Mouse (Mus musculus) MEL (cell line): ENCODE data around the gene Itgb3bp. TPM values are rescaled to one million over a fixed set of nuclear protein-coding genes. Genes with fewer than 3 reads are reported as not detected.

Source experiments
- DNase-seq: peaks from one replicate; pipeline ENCODE4 v3.0.0; 2011; ENCODE audit warnings: low read depth, low spot score
- H3K27ac ChIP-seq: 2 replicates; pipeline ENCODE4 v1.5.1; 2012; ENCODE audit warnings: low read depth, mild to moderate bottlenecking, control low read depth, low read length, moderate library complexity; ENCODE audit not compliant: control insufficient read depth
- H3K27me3 ChIP-seq, 2 experiments: fragments of 150-350 bp in 1 of 2; sonication (generic) in 1 of 2; 2 replicates each; pipeline ENCODE4 v1.6.1; 2012; ENCODE audit warnings: low read length in 2 of 2, mild to moderate bottlenecking in 2 of 2, improper control_type of control experiment in 1 of 2, moderate library complexity in 1 of 2; ENCODE audit not compliant: insufficient read depth in 2 of 2, control insufficient read depth in 1 of 2
- H3K36me3 ChIP-seq, 2 experiments: 2 replicates each; pipeline ENCODE4 v1.6.1; 2012 to 2014; ENCODE audit warnings: low read length in 2 of 2, improper control_type of control experiment in 1 of 2, inconsistent platforms in 1 of 2, mild to moderate bottlenecking in 1 of 2; ENCODE audit not compliant: insufficient read depth in 2 of 2, control insufficient read depth in 1 of 2
- H3K4me1 ChIP-seq, 2 experiments: fragments of 150-350 bp in 1 of 2; sonication (generic) in 1 of 2; 2 replicates each; pipeline ENCODE4 v1.6.1; 2012; ENCODE audit warnings: low read length in 2 of 2, improper control_type of control experiment in 1 of 2, mild to moderate bottlenecking in 1 of 2; ENCODE audit not compliant: insufficient read depth in 2 of 2, control insufficient read depth in 1 of 2
- H3K4me3 ChIP-seq, 2 experiments: fragments of 150-350 bp in 1 of 2; sonication (generic) in 1 of 2; 2 replicates each; pipeline ENCODE4 v1.5.1; 2012; ENCODE audit warnings: low read depth in 2 of 2, low read length in 2 of 2, mild to moderate bottlenecking in 2 of 2, moderate library complexity in 2 of 2, control low read depth in 1 of 2, improper control_type of control experiment in 1 of 2; ENCODE audit not compliant: control insufficient read depth in 1 of 2, insufficient read depth in 1 of 2
- H3K79me2 ChIP-seq: 2 replicates; pipeline ENCODE4 v1.6.1; 2012; ENCODE audit warnings: mild to moderate bottlenecking, low read length, moderate library complexity; ENCODE audit not compliant: control insufficient read depth, poor library complexity, insufficient read depth
- H3K9ac ChIP-seq: 2 replicates; pipeline ENCODE4 v1.6.1; 2012; ENCODE audit warnings: low read depth, mild to moderate bottlenecking, control low read depth, low read length, moderate library complexity; ENCODE audit not compliant: control insufficient read depth, poor library complexity, severe bottlenecking
- H3K9me3 ChIP-seq: fragments of 150-350 bp; sonication (generic); replicated peaks from 2 replicates; pipeline ENCODE4 v1.6.1; 2012; ENCODE audit warnings: mild to moderate bottlenecking, low read length, improper control_type of control experiment, moderate library complexity; ENCODE audit not compliant: insufficient read depth
- CHD1 ChIP-seq: IDR thresholded peaks from 2 replicates; pipeline ENCODE4 v1.6.1; 2012; ENCODE audit warnings: low read depth, mild to moderate bottlenecking, inconsistent platforms, low read length, improper control_type of control experiment
- CTCF ChIP-seq, 3 experiments: IDR thresholded peaks in 2 of 3; conservative IDR thresholded peaks in 1 of 3; 2 replicates each; pipeline ENCODE4 v1.5.1; 2011 to 2012; ENCODE audit warnings: low read length in 3 of 3, low read depth in 2 of 3, mild to moderate bottlenecking in 2 of 3, improper control_type of control experiment in 1 of 3, inconsistent platforms in 1 of 3, mixed read lengths in 1 of 3, moderate library complexity in 1 of 3; ENCODE audit not compliant: control insufficient read depth in 1 of 3, insufficient read depth in 1 of 3, poor library complexity in 1 of 3, severe bottlenecking in 1 of 3
- GATA1 ChIP-seq: IDR thresholded peaks from 2 replicates; pipeline ENCODE4 v1.6.1; 2011; ENCODE audit warnings: low read depth, low read length, improper control_type of control experiment
- MAFK ChIP-seq: IDR thresholded peaks from 2 replicates; pipeline ENCODE4 v1.6.1; 2011; ENCODE audit warnings: low read depth, mild to moderate bottlenecking, low read length, improper control_type of control experiment, borderline replicate concordance
- MEF2A ChIP-seq: IDR thresholded peaks from 2 replicates; pipeline ENCODE4 v1.6.1; 2014; ENCODE audit warnings: low read depth, mild to moderate bottlenecking, inconsistent platforms, low read length, improper control_type of control experiment; ENCODE audit not compliant: poor library complexity, insufficient replicate concordance, severe bottlenecking; ENCODE audit errors: extremely low read depth
- MXI1 ChIP-seq: IDR thresholded peaks from 2 replicates; pipeline ENCODE4 v1.6.1; 2011; ENCODE audit warnings: mild to moderate bottlenecking, low read depth, low read length, improper control_type of control experiment
- MYB ChIP-seq: IDR thresholded peaks from 2 replicates; pipeline ENCODE4 v1.6.1; 2011; ENCODE audit warnings: mild to moderate bottlenecking, low read depth, low read length, improper control_type of control experiment
- POLR2AphosphoS5 ChIP-seq: IDR thresholded peaks from 2 replicates; pipeline ENCODE4 v1.6.1; 2012; ENCODE audit warnings: low read depth, borderline replicate concordance, mild to moderate bottlenecking, inconsistent platforms, low read length, moderate library complexity, mixed read lengths
- RCOR1 ChIP-seq: IDR thresholded peaks from 2 replicates; pipeline ENCODE4 v1.6.1; 2012; ENCODE audit warnings: low read depth, mild to moderate bottlenecking, inconsistent platforms, low read length, improper control_type of control experiment
- SMC3 ChIP-seq: IDR thresholded peaks from 2 replicates; pipeline ENCODE4 v1.6.1; 2011; ENCODE audit warnings: low read depth, low read length, improper control_type of control experiment
- TBP ChIP-seq: IDR thresholded peaks from 2 replicates; pipeline ENCODE4 v1.8.0; 2011; ENCODE audit warnings: low read depth, low read length, improper control_type of control experiment
- USF1 ChIP-seq: IDR thresholded peaks from 2 replicates; pipeline ENCODE4 v1.6.1; 2014; ENCODE audit warnings: low read depth, mild to moderate bottlenecking, inconsistent platforms, low read length, improper control_type of control experiment, moderate library complexity
- ZC3H11A ChIP-seq: IDR thresholded peaks from 2 replicates; pipeline ENCODE4 v1.6.1; 2012; ENCODE audit warnings: low read depth, mild to moderate bottlenecking, inconsistent platforms, low read length, improper control_type of control experiment
- ZKSCAN1 ChIP-seq: IDR thresholded peaks from 2 replicates; pipeline ENCODE4 v1.6.1; 2012; ENCODE audit warnings: low read depth, mild to moderate bottlenecking, inconsistent platforms, low read length, improper control_type of control experiment, moderate library complexity
- ZNF384 ChIP-seq: IDR thresholded peaks from 2 replicates; pipeline ENCODE4 v1.6.1; 2012; ENCODE audit warnings: low read depth, mild to moderate bottlenecking, inconsistent platforms, low read length, improper control_type of control experiment
- polyA plus RNA-seq, 2 experiments: library from polyadenylated mRNA; stranded (reverse) in 1 of 2; unstranded in 1 of 2; fragments of >175 nt in 1 of 2; fragments of >200 nt in 1 of 2; gene quantifications; 2 replicates each; pipeline versions ENCODE4 v1.2.1 to v1.2.4; 2012; ENCODE audit warnings: low replicate concordance in 2 of 2, low read depth in 1 of 2; ENCODE audit not compliant: insufficient read length in 2 of 2, insufficient read depth in 1 of 2, missing spikeins in 1 of 2
- total RNA-seq: library from RNA; depleted of rRNA; stranded (reverse); fragments of 300-350 nt; gene quantifications from 2 replicates; pipeline ENCODE4 v1.2.3, GENCODE M21; 2012

Itgb3bp gene
- total and polyA plus RNA-seq, 3 experiments, result 5.5 to 6.5 TPM; not detected in 1

- H3K36me3 ChIP-seq, result no peaks in the 10 kb centered on the region; a peak in 2 of 4 replicates
- no peak for TF ChIP-seq CTCF (IDR thresholded peaks at IDR 0.05 in 2 of 3, conservative IDR thresholded peaks at IDR 0.05 in 1 of 3; ENCODE audit: control insufficient read depth in 1 of 3, insufficient read depth in 1 of 3, low read depth in 2 of 3, low read length in 3 of 3, poor library complexity in 1 of 3, severe bottlenecking in 1 of 3)
- no peak for TF ChIP-seq ZC3H11A
- no peak for TF ChIP-seq ZNF384
- TF ChIP-seq MAFK, result no peak
- TF ChIP-seq USF1, result no peak
- TF ChIP-seq MEF2A, result no peak
- TF ChIP-seq TBP, result no peak
- no peak for TF ChIP-seq ZKSCAN1
- no peak for TF ChIP-seq SMC3
- no peak for TF ChIP-seq MYB
- TF ChIP-seq CHD1, result no peak
- no peak for TF ChIP-seq MXI1
- no peak for TF ChIP-seq POLR2AphosphoS5
- H3K4me3 ChIP-seq, result no peak overlapping the region
- H3K79me2 ChIP-seq, result no peaks in the 10 kb centered on the region
- H3K9ac ChIP-seq, result no peak overlapping the region
- H3K27ac ChIP-seq, result no peak overlapping the region
- H3K4me1 ChIP-seq, result 0 out of 4 replicates have a peak, but pooled peaks cover 0 to 2% of the 10 kb centered on the region in 2 experiments
- no peaks in the 10 kb centered on the region for H3K9me3 ChIP-seq
- DNase-seq, result no peak
- no peaks in the 10 kb centered on the region for H3K27me3 ChIP-seq
Observed at GRCm38 (mm10) chr4:99959308-99959707, 29.7 kb upstream of the Itgb3bp start.

- TF ChIP-seq RCOR1 (peak; percentile 20; the same call in 1 of the 2 replicates), GATA1 (peak; percentile 62), POLR2AphosphoS5 (no peak)
- 0 out of 4 replicates have a peak, but pooled peaks cover 0 to 2% of the 10 kb centered on the region in 2 experiments for H3K4me1 ChIP-seq
- H3K36me3 ChIP-seq, result no peaks in the 10 kb centered on the region; a peak in 2 of 4 replicates
- DNase-seq, result peak; percentile 56
- H3K27me3 ChIP-seq, result no peaks in the 10 kb centered on the region
- no peaks in the 10 kb centered on the region for H3K79me2 ChIP-seq
- no peak overlapping the region for H3K9ac ChIP-seq
- H3K27ac ChIP-seq, result no peak overlapping the region
- H3K4me3 ChIP-seq, result no peak overlapping the region
- no peaks in the 10 kb centered on the region for H3K9me3 ChIP-seq
Observed at GRCm38 (mm10) chr4:99958084-99958815, 28.6 kb upstream of the Itgb3bp start.
